Mouse (Mus musculus): ENCODE measurements around the gene Flvcr2.
"Not testable (repeated sequence)": the region's sequence is repeated elsewhere in the genome, so short reads cannot be mapped to it uniquely, and the experiment has no call there.

Gene Flvcr2

GRCm38 (mm10) chr12:85745827-85746695, at the start of gene Flvcr2:
TSS of gene Flvcr2 (plus strand) at chr12:85746539.
- peak; percentile 89 for DNase-seq

DNA sequence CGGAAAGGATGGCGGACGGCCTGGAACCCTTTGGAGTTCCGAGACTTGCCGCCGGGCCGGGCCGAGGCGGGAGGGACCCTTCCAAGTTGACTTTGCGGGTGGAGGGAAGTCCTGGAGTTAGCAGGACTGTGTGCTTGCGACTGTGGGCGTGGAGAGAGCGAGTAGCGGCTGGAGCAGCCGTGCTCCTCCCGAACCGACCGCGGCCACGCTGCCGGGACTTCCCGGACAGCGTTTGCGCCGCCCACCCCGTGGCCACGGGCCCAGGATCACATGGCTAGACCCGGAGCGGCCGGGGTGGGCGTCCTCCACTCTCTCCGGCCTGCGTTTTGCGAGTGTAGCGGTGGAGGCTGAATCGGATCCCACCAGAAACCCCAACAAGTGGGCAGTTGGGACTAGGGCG, 48.2 kb upstream of the Flvcr2 start:
- not testable (repeated sequence) for DNase-seq

GRCm38 (mm10) chr12:85700191-85700841, 46.0 kb upstream of the Flvcr2 start:
- no peak for DNase-seq

DNA sequence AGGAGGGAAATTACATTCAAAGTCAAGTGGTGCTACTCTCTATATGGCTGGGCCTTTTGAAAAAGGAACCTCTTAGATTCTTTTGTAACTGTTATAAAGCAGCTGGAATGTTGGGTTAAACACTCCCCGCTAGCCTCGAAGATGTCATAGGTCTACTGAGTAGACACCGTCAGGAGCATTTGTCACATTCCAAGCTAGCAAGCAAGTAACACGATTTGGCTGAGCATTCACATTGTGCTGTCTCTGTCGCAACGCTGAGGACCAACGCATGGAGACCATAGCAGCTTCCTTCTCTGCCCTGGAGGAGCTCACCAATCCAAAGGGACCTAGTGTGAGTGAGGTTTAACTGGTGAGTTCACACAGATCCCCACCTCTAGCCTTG, 45.5 kb upstream of the Flvcr2 start:
- DNase-seq: no peak

GRCm38 (mm10) chr12:85702166-85703055, 43.9 kb upstream of the Flvcr2 start:
- no peak for DNase-seq

GRCm38 (mm10) chr12:85703507-85703906, 42.8 kb upstream of the Flvcr2 start:
- DNase-seq: no peak

DNA sequence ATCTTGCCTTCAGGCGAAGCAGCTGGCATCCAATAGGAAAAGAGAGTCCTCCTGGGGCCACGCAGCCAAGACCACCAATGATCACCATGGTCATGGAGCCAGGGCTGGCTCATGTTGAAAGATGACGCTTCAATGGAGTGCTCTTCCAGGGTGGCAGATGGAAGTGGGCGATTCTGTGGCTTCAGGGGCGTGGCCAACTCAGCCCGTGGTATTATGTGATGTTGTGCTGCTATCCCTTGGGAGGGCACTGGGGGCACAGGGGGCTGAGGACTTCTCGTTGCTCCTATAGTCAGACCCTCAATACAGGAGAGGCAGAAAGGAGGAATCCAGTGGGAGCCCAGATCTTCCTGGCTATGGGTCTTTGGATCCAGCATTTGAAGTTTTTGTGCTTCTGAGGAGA, 41.8 kb upstream of the Flvcr2 start:
- no peak for DNase-seq

DNA sequence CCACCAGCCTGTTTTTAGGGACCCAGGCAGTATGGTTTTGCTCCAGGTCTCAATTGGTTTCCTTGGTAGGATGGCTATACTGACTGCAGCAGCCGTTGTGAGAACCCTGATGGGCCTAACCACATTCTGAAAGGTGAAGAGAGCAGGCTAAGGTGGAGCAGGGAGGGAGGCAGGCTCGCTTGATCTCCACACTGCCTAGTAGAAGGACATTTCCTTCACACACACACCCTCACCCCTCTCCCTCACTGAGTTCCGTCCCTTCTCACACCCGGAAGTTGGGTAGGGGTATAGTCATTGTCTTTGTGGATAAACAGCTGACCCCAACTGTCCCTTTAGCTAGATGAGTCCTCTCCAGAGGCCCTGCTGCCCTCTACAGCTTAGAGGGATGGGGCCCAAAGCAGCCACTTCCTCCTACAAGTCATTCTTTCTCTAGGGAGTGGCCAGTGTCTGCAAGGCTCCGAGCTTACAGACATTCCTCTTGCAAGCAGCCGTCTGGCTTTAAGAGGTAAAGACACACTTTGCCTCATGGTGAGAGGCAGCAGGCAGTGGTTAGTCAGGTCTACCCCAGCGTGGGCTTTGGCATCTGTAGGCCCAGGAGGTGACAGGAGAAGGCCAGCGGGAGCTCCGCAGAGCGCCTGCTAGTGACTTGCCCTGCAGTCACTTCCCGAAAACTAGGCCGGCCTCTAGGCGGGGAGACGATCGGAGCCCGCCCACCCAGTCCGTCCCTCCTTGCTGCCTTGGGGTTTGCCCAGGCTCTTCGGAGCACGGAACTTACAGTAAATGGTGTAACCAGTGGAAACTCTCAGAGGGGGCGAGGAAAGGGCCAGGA, 41.1 kb upstream of the Flvcr2 start:
- DNase-seq: peak; percentile 77

DNA sequence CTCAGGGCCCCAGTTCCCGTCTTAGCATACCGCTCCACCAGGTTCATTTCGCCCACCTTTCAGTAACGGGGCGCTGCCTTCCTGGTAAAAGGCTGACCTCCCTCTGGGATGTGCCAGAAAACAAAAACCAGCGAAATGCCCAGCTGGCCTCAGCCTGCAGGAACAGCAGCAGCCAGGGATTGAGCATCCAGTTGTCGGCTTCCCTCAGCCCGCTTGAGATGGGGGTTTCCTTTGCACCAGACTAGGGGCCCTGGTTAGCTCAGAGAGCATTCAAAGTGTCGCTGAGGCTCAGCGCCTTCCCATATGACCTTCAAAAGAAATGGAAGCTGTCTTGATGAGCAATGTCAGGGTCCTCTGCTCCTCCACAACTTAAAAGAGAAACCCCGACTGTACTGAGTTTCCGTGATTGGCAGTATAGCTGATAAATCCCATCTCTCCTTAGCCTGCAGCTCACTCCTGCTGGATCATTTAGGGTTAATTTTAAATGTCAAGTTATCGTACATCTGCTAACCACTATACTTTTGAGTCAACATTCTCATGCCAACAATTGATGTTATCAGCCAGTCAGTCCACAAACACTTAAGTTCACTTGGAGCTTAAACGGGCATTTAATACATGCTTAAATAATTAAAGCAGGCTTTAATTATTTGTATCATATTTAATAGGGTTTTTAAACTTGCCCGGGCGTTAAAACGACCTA, 40.4 kb upstream of the Flvcr2 start:
- no peak for DNase-seq

- DNase-seq: no peak
Observed at GRCm38 (mm10) chr12:85706906-85707305, 39.4 kb upstream of the Flvcr2 start.

DNA sequence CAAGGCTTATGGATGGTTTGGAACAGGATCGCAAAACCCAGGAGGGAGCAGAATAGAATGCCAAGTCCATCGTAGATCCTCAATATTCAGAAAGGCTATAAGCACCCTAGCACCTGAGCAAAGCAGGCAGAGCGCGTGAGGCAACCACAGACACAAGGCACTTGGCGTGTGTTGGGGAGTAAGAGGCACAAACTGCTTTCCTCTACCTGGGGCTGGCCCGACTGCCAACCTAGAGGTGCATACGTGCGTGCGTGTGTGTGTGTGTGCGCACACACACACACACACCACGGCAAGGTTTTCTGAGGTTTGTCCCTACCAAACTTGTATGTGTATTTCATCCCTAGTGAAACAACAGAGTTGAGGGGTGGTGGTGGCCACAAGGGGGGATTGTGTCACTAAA, 38.9 kb upstream of the Flvcr2 start:
- DNase-seq: no peak

DNA sequence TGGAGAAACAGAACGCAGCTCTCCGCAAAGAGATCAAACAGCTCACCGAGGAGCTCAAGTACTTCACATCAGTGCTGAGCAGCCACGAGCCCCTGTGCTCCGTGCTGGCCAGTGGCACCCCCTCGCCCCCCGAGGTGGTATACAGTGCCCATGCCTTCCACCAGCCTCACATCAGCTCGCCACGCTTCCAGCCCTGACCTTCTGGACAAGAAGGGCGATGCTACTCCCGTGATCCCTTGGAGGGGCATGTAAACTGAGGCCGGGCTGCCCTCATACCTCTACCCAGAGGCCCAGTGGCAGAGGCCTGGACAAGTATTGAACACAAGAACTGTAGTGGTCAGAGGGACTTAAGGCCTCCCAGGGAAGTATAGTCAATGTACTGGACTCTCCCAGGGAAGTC, 37.8 kb upstream of the Flvcr2 start:
- DNase-seq: no peak

DNA sequence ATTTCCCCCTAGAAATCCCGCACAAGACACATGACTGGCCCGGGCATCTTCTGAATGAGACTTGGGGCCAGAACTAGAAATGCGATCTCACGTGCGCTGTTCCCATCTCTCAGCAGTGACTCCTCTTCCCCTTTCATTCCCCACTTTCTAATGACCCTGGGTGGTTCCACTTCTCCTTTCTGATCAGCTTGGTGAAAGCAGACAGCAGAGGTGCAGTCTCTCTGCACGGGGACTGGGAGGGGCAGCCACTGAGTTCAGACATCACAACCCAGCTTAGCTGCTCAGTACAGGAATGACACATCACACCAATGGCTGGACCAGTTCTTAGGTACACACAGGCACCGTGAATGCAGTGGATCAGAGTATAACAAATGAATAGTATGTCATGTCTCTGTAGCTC, 35.6 kb upstream of the Flvcr2 start:
- DNase-seq: no peak

GRCm38 (mm10) chr12:85712587-85712986, 33.8 kb upstream of the Flvcr2 start:
- no peak for DNase-seq

DNA sequence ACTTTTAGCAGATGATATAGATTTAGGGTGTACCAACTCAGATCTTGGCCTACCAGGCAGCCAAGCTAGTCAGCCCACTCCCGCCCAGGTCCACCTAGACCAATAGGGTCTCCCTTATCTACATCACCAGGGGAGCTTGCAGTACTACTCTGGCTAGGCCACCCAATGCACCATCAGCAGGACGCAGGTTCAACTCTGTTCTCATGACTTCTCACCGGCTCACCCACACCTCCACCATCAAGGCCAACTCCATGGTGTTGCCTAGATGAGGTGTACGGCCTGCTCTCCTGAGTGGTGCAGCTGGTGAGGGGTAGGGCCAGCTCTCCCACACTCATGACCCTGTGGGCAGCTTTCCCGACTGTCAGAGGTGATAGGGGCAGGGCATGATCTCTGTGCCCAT, 32.2 kb upstream of the Flvcr2 start:
- DNase-seq: no peak

- no peak for DNase-seq
Observed at GRCm38 (mm10) chr12:85725306-85725705, 21.0 kb upstream of the Flvcr2 start.

DNA sequence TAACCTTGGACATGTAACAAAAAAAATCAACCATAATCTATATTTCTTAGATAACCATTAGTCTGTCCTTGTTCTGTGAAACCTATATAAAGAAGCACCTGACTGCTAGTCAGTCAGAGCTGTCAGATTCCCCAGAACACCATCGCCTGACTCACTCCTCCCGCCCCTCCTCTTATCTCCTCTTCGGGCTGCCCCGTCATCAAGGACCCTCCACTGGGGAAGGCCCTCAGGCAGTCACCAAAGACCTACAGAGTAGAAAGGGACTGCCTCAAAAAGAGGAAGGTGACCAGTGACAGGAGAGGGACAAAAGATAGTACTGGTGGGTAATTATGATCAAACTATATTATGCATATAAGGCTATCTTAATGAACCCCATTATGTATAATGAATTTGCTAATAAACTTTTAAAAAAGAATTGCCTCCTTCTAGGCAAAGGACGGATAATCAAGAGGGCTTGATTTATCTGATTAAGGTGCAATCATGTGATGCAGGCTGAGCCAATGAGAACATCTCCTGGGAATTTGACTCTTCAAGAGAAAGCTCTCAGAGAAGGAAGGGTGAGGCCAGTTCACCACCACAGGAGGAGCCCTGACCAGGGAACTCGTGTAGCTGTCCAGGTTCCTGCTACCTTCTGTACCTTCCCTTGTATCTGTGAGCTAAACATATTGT, 19.5 kb upstream of the Flvcr2 start:
- DNase-seq: no peak

- no peak for DNase-seq
Observed at GRCm38 (mm10) chr12:85728181-85728580, 18.2 kb upstream of the Flvcr2 start.

DNA sequence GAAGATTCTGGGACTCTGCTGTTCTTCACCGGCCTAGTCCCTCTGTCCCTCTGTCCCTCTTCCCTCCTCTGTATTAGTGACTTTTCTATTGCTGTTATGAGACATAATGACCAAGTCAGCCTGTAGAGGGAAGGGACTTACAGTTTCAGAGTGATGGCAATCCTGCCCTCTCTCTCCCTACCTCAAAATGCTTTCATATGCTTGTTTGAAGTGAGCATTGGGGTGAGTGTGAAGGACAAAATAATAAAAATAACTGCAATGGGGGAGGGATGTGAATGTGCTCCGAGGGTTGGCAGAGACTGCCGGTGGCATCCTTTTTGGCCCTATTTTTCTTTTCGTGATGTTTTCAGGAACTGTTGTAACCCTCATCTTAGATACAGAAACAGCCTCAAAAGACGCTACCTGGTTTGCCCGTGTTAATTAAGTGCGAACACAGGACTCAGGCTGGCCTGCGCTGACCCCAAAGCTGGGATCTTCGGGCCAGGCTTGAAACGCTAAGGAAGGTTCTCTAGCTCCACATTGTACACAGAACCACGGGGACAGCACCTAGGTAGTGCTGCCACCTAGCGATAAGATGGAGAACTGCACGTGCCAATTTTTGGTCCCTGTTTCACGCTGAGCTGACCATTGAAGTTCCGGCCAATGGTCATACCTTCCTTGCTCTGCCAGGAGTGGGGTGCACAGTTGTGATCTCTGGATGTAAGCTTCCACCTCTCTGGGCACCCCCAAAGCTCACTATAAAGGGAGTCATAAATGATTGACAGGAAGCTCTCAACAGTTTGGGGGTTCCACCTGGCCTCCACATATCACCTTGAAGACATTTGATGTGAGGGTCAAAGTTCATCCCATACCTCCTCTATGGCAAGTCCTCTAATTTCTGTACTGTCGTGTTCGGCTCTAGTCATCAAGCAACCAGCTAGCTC, 17.1 kb upstream of the Flvcr2 start:
- DNase-seq: peak; percentile 68

- no peak for DNase-seq
Observed at GRCm38 (mm10) chr12:85729945-85730290, 16.4 kb upstream of the Flvcr2 start.

All from embryo, embryonic 11 days (tissue).